Mouse (Mus musculus): ENCODE results near the gene Rac3.

Rac3 gene

DNA sequence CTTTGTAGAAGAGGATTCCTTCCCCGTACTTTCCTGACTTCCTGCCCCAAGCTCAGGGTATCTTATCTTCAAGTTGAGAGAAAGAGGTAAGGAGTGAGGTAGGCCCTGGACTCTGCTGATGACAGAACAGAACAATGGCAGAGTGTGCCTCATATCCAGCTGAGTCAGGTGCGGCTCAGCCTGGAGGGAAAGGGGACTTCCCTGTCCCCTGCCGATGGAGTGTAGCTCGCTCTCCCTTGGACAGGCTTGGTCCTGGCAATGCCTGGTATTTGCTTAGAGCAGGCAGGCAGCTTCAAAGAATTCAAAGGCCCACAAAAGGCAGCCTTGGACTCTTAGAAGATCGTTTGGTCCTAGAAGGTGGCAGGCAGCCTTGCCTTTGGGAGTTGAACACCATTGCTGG is 15.2 kb upstream of the Rac3 start:
- no peak for DNase-seq

DNA sequence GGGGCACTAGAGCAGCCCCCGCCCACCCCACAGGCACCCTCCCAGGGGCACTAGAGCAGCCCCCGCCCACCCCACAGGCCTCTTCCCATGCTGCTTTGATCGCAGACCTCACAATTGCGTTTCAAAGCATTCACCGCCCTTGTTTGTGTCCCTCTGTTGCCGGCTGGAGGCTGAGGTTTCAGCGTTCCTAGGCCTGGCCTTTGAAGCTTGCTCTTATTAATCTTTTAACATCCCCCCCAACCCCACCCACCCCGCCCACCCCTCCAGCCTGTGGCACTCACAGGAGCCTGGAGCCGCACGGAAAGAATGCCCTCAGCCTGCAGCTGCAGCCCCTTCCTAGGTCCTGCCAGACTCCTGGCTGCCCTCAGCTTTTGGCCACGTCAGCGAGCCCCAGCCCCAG is 14.0 kb upstream of the Rac3 start:
- DNase-seq: no peak

DNA sequence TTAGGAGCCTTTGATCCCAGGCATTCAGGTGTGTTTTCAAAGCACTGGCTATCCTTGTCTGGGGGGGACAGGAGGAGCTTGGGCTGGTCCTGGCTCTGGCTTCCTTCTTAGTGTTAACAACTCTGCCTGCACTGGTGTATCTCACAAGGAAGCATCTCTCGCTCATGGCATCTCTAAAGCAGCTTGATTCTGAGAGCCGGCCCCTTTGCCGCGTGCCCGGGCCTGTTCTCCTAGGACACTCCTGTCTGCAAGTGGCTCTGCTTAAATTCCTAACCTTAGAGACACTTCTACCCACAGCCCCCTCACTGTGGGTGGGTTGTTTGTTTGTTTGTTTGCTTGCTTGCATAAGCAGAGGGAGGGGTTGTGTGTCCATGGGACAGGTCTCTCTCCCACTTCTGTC is 13.3 kb upstream of the Rac3 start:
- DNase-seq: no peak

- DNase-seq: peak; percentile 37
Observed at GRCm38 (mm10) chr11:120709551-120709950, 11.7 kb upstream of the Rac3 start.

GRCm38 (mm10) chr11:120710672-120711071 is 10.6 kb upstream of the Rac3 start:
- no peak for DNase-seq

- no peak for DNase-seq
Observed at GRCm38 (mm10) chr11:120711980-120712604, 9.2 kb upstream of the Rac3 start.

GRCm38 (mm10) chr11:120712771-120713568 is 8.3 kb upstream of the Rac3 start:
- peak; percentile 50 for DNase-seq

DNA sequence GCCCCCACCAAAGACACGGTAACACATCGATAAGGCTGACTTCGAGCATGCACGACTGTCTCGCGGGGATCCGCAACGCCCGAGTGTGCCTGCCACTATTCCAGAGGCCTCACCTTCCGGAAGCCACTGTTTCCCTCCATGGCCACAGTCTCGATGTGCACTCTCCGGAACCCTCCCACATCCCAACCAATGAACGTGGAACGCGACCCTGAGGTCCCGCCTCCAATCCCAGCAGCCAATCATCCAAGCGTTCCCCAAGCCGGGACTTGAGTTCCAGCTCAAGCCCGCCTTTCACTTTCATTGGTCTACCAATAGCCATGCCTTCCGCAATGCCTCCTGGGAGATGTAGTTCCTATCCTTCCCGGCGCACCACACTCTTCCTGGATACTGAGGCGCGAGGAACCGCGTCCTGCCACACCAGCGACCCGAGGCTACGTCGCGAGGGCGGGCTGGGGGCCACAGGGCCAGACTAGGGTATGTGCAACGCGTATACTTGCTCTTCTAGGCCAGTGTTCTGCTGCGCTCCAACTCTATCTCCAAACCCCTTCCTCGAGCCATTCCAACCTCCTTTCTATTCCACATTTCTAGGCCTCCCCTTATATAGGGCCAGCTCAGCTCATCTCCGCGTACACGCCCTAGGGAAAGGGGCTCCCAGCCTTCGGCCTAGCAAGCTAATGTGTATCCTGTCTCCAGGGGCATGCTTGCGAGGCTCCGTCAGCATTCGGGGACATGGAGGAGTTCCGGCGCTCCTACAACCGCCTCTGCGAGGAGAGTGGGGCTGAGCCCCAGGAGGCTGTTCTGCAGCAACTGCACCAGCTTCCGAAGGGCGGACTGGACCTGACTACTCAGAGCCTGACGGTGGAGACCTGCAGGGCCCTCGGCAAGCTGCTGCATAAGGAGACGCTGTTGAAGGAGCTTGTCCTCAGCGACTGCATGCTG is 7.4 kb upstream of the Rac3 start, which contains the start of the genes Cenpx and Lrrc45:
Gene Cenpx, minus strand, starts transcription at position 159 of the 939 bp plus-strand sequence.
Gene Lrrc45, plus strand, starts transcription at position 346 of the 939 bp plus-strand sequence.
- DNase-seq: peak; percentile 100

DNA sequence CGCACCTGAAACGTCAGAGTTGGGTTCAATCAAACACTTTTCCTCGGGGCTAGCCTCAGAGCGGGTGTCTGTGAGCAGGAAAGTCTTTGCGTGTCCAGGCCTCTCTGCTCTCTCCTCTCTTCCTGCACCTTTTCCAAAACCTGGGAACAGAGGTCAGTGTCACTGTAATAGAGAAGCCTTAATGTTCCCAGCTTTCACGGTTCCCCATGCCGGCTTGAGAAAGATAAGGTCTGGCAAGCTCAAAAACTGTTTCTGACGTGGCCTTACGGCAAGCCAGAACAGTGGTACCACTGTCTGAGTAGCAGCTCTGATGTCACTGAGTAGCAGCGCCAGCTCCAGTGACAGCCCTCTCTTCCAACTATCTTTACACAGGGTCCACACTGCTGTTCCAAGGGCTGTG is 6.7 kb upstream of the Rac3 start:
- no peak for DNase-seq

DNA sequence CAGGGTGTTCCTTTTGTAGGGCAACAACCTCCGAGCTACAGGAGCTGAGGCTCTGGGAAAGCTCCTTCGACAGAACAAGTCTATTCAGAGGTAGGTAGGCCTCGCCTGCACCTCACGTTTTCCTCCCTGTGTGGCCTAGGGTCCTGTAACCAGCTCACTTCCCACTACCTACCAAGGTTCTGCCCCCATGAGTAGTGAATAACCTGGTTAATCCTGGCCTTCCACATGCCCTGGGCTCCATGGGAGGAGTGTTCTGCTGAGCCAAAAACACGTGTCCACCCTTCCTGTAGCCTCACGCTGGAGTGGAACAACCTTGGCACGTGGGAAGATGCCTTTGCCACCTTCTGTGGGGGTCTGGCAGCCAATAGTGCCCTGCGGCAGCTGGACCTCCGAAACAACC is 6.1 kb upstream of the Rac3 start:
- no peak for DNase-seq

DNA sequence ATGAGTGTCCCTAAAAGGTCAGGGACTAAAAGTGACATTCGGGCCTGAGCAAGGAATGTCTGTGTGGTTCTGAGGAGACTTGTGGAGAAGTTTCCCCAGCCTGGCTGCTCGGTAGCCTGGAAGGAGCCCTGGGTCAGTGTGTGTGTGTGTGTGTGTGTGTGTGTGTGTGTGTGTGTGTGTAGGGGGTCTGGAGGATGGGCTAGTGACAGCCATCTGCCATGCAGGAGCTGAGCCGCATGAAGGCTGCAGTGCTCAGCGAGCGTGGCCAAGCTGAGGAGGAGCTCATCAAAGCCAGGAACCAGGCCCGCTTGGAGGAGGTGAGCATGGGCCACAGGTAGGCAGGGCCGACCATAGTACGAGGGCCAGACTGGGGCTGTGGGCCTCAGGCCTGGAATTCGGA is 2.0 kb upstream of the Rac3 start:
- no peak for DNase-seq

GRCm38 (mm10) chr11:120719841-120720376 is 1.4 kb upstream of the Rac3 start:
- DNase-seq: no peak

DNA sequence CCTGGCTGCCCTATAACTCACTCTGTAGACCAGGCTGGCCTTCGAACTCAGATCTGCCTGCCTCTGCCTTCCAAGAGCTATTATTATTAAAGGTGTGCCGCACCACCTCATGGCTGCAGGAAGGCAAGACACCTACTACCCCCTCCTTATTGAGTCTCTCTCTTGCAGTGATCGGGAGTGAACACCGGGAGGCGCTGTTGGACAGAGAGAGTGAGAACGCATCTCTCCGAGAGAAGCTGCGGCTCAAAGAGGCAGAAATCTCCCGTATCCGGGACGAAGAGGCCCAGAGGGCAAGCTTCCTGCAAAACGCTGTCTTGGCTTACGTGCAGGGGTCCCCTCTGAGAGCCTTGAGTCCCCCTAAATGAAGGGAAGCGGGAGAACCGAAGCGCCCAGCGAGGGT is 820 bp upstream of the Rac3 start:
- peak; percentile 91 for DNase-seq

DNA sequence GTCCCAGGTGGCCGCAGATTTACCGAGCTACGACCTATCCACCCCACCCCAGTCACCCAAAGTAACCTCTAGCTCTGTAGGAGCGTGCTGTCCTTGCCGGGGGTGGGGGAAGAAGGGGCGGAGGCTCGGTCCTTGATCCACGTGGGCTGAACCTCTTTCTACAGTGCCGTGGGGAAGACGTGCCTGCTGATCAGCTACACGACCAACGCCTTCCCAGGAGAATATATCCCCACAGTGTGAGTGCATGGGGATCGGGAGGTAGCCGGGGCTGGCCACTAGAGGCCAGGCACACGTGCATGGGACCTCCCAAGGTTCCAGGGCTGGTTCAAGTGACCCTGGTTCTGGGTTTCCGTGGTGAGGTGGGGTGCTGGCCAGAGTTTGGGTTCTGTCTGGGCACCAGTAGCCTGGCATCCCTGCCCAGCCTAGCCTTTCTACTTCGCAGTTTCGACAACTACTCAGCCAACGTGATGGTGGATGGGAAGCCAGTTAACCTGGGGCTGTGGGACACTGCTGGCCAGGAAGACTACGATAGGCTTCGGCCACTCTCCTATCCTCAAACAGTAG is 879 bp downstream of the Rac3 start:
- DNase-seq: no peak

DNA sequence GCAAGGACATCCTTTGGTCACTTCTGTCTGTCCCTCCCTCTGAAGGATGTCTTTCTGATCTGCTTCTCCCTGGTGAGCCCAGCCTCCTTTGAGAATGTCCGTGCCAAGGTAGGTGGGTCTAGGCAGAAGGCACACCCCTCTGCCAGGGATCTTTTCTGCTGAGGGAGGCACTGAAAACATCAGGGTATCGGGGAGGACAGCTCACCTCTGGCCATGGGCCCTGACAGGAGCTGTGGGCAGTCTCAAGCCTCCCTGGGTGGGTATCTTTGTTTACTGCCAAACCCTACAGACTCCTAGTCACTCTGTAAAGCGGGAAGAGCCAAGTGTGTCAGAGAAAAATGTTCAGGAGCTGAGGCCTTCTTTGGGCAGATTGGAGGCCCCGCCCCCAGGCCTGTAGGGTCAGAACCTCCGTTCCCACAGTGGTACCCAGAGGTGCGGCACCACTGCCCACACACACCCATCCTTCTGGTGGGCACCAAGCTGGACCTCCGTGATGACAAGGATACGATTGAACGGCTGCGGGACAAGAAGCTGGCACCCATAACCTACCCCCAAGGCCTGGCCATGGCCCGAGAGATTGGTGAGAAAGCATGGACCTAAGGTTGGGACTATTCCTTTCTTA is 1.6 kb downstream of the Rac3 start:
- peak; percentile 44 for DNase-seq

DNA sequence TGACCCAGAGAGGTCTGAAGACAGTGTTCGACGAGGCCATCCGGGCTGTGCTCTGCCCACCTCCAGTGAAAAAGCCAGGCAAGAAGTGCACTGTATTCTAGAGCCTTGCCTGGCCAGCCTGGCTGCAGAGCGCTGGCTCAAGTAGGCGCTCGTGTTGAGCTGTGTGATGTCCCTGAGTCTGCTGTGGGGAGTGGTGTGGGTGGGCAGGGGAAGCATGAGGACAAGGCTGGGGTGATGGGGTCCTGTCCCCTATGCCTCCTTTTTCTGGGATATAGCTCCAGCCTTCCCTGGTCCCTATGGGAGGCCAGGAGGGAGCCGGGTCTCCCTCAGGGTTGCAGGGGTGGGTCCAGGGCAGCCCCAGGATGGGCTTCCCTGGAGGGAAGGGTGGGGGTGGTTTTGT is 2.2 kb downstream of the Rac3 start:
- DNase-seq: no peak

DNA sequence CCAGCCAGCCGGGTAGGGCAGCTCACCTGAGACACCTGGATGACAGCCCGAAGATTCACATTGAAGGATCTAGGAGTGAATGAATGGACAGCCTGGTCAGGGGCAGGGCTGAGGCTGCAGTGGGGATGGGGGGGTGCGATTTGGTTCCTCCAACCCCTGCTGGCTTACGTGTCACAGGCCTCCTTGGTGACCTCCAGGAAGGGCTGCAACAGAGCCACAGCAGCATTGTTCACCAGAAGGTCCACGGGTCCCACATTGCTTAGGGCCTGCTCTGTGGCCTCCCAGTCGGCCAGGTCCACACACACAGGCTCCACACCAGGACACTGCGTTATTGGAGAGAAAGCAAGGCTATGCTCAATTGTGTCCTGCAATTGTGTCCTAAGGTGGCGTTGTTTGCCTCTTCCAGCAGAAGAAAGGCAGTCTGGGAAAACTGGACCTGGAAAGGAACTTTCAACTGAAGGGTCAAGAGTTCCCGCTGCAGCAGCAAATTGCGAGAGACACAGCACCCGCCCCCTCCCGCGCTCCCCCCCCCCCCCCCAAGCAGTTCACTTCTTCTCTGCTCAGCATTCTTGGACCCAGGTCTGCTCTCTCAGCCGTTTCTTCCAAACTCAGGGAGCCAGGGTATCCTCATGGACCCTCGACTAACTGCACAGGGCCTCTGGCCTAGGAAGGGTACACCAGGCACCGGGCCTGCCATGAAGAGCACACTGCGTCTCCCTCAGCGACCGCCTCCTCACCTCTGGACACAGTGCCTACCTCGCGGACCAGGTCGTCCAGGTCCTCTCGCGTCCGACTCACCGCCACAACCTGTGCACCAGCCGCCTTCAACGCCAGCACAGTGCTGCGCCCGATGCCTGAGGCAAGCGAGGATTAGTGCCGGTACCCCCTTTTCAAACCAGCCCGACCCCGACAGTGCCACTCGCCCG is 5.2 kb downstream of the Rac3 start:
- peak; percentile 27 for DNase-seq

- peak; percentile 98 for DNase-seq
Observed at GRCm38 (mm10) chr11:120727169-120727527, 5.9 kb downstream of the Rac3 start, which contains the start of gene Dcxr. Gene Dcxr, minus strand, starts transcription at chr11:120727281.

- DNase-seq: peak; percentile 68
Observed at GRCm38 (mm10) chr11:120727564-120727963, 6.3 kb downstream of the Rac3 start.

GRCm38 (mm10) chr11:120728530-120729240 is 7.4 kb downstream of the Rac3 start:
- DNase-seq: peak; percentile 47
